Mouse (Mus musculus) hindbrain, embryonic 12.5 days (tissue): ENCODE data around the gene Gm45021. TPM values are rescaled to one million over a fixed set of nuclear protein-coding genes. Genes with fewer than 3 reads are reported as not detected.

ENCODE experiments used
- ATAC-seq: fragments of 200-750 bp; cut with Nextera tagmentation; 2 replicates; pipeline ENCODE4 v1.8.0; 2017; ENCODE audit warnings: moderate TSS enrichment; ENCODE audit not compliant: low FRiP score
- H3K27ac ChIP-seq: fragments of 300-500 bp; sonication (generic); 2 replicates; pipeline ENCODE4 v1.5.1; 2016; ENCODE audit warnings: mild to moderate bottlenecking
- H3K27me3 ChIP-seq: fragments of 300-500 bp; sonication (generic); 2 replicates; pipeline ENCODE4 v1.6.1; 2016; ENCODE audit warnings: mild to moderate bottlenecking
- H3K36me3 ChIP-seq: fragments of 300-500 bp; sonication (generic); 2 replicates; pipeline ENCODE4 v1.6.1; 2016; ENCODE audit warnings: mild to moderate bottlenecking
- H3K4me1 ChIP-seq: fragments of 300-500 bp; sonication (generic); 2 replicates; pipeline ENCODE4 v1.6.1; 2016
- H3K4me2 ChIP-seq: fragments of 300-500 bp; sonication (generic); replicated peaks from 2 replicates; pipeline ENCODE4 v1.6.1; 2016; ENCODE audit warnings: mild to moderate bottlenecking
- H3K4me3 ChIP-seq: fragments of 300-500 bp; sonication (generic); 2 replicates; pipeline ENCODE4 v1.5.1; 2016; ENCODE audit warnings: mild to moderate bottlenecking
- H3K9ac ChIP-seq: fragments of 300-500 bp; sonication (generic); 2 replicates; pipeline ENCODE4 v1.6.1; 2016; ENCODE audit warnings: mild to moderate bottlenecking, moderate library complexity
- H3K9me3 ChIP-seq: fragments of 300-500 bp; sonication (generic); replicated peaks from 2 replicates; pipeline ENCODE4 v1.6.1; 2016; ENCODE audit warnings: mild to moderate bottlenecking
- WGBS: fragments of 180-500 bp; shearing (Covaris S2); methylation state at CpG from one replicate; pipeline ENCODE4 v1.1.7; 2016; 5-methylcytosine and 5-hydroxymethylcytosine counted together
- polyA plus RNA-seq: library from polyadenylated mRNA; unstranded; fragments of >200 nt; fragmentation: Nextera tagmentation; extraction: Ambion mirVana; gene quantifications from 2 replicates; pipeline ENCODE4 v1.2.1, GENCODE M21; 2016

Gm45021 gene
- polyA plus RNA-seq, 1 experiment from 2014 or later = not detected

DNA sequence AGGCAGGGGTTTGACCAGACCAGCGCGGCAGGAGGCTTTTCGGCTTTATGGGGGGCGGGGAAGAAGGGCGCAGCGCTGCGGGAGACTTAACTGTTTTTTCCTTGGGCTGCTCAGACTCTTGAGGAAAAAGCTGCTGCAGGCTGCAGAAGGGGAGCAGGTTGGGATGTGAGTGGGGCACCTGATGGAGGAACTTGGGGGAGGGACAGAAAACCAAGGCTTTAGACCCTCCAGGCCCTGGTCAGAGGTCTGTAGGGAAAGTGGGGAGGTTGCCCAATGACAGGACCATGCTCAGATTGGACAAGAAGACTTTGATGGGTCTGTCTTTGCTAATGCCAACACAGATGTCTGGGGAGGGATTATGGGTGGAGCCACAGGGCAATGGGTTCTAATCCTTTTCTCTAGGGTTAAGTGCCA is 38.1 kb downstream of the Gm45021 start:
- H3K4me1 ChIP-seq = peaks cover 22% of the 10 kb centered on the region
- peak overlapping the region; percentile 39 for H3K4me3 ChIP-seq
- H3K9me3 ChIP-seq = no peaks in the 10 kb centered on the region
- no peaks in the 10 kb centered on the region for H3K36me3 ChIP-seq
- 8% methylated on average over 7 of the region's 7 CpGs for WGBS
- no peak for ATAC-seq
- peak overlapping the region; percentile 74 for H3K4me2 ChIP-seq
- H3K27me3 ChIP-seq = peaks cover 54% of the 10 kb centered on the region
- H3K9ac ChIP-seq = peak overlapping the region; percentile 42
- no peak overlapping the region for H3K27ac ChIP-seq

DNA sequence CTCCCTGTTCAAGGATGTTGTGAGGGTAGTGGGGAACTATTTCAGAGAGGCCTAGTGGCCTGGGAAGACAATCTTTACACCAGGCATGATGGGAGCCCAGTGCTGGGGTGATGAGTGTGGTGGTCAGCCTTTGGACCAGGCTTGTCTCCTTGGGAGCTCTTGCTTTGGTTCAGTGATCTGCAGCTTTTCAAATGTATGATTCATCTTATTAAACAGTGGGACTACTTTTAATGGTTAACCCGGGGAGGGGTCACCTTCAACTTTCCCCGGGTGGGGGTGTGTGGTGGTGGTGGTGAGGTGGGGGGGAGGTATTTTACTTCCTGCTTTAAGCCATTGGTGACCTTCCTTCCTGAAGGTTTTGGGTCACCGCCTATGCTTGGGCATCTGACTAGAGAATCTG is 39.0 kb downstream of the Gm45021 start:
- no peak overlapping the region for H3K4me2 ChIP-seq
- H3K27me3 ChIP-seq = peaks cover 54% of the 10 kb centered on the region
- no peaks in the 10 kb centered on the region for H3K9me3 ChIP-seq
- 66% methylated on average over 3 of the region's 3 CpGs for WGBS
- H3K4me3 ChIP-seq = no peak overlapping the region
- H3K27ac ChIP-seq = no peak overlapping the region
- peaks cover 22% of the 10 kb centered on the region for H3K4me1 ChIP-seq
- H3K36me3 ChIP-seq = no peaks in the 10 kb centered on the region
- H3K9ac ChIP-seq = no peak overlapping the region
- ATAC-seq = no peak

DNA sequence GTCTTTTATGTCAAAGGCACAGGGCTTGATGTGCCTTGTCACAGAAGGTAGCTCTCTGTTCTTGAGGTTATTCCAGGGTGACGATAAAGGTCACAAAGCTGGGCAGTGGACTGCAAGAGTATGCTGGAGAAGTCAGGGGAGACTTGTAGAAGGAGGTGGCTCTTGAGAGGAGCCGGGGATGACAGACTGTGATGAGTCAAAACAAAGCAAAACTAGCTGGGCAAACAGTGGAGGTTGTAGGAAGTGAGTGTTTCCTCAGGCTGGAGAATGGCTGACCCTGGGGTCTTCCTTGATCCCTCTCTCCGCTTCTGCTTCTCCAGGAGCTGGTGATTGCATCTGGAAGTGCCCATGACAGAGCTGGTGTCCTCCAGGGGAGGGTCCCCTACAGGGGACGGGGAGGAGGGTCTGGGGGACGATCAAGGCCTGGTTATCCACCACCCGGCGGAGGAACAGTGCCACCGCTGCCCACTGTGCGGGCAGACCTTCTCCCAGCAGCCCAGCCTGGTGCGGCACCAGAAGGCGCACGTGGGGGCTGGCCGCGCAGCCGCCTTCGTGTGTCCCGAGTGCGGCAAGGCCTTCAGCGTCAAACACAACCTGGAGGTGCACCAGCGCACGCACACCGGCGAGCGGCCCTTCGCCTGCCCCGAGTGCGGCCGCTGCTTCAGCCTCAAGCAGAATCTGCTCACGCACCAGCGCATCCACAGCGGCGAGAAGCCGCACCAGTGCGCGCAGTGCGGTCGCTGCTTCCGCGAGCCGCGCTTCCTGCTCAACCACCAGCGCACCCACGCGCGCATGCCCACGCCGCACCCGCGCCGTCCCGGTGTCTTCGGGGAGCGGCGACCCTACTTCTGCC is 39.6 kb downstream of the Gm45021 start:
- Histone ChIP-seq H3K4me2 (peak overlapping the region; percentile 61), H3K36me3 (no peaks in the 10 kb centered on the region), H3K9me3 (no peaks in the 10 kb centered on the region), H3K4me1 (peaks cover 22% of the 10 kb centered on the region), H3K9ac (peak overlapping the region; percentile 65), H3K27me3 (peaks cover 54% of the 10 kb centered on the region), H3K4me3 (peak overlapping the region; percentile 37), H3K27ac (0 out of 2 replicates have a peak overlapping the region, but pooled peaks have one; percentile 25)
- ATAC-seq = peak; percentile 57
- 8% methylated on average over 54 of the region's 54 CpGs for WGBS

DNA sequence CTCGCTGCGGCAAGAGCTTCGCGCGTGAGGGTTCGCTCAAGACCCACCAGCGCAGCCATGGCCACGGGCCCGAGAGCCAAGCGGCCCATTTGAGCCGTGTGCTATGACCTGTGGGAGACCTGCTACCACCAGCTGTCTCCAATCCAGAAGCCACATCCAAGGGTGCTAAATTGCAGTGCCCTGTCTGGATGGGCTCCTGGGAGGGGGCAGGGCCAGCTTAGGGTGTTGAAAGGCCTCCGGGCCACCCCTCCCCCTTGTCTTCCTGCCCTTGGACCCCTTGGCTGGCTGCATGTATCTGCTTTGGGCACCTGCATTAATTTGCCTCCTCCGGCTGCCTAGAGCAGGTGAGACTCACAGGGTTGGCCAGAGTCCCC is 40.2 kb downstream of the Gm45021 start:
- Histone ChIP-seq H3K4me3 (peak overlapping the region; percentile 37), H3K9ac (peak overlapping the region; percentile 65), H3K4me2 (peak overlapping the region; percentile 61), H3K27me3 (peaks cover 54% of the 10 kb centered on the region), H3K4me1 (peaks cover 22% of the 10 kb centered on the region), H3K36me3 (no peaks in the 10 kb centered on the region), H3K27ac (no peak overlapping the region), H3K9me3 (no peaks in the 10 kb centered on the region)
- WGBS = 29% methylated on average over 13 of the region's 13 CpGs
- ATAC-seq = peak; percentile 29

DNA sequence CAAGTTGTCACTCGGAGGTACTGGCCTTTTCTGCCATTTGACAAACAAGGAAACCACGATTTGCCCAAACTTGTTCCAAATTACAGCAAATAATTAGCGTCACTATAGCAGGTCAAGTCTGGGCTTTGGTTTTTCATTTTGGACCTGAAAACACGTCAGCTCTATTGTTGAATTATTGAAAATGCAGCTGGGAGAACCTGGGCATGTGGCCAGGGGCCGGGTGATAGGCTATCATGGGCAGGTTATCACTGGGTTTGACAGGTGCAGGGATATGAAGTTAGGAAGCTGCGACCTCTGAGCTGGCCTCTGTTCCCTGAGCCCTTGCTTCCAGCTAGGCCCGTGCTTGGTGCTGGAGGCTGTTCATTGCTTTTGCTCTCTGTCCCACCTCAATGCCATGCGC is 41.4 kb downstream of the Gm45021 start:
- peaks cover 49% of the 10 kb centered on the region for H3K27me3 ChIP-seq
- peaks cover 22% of the 10 kb centered on the region for H3K4me1 ChIP-seq
- ATAC-seq = no peak
- H3K4me2 ChIP-seq = no peak overlapping the region
- H3K9ac ChIP-seq = no peak overlapping the region
- H3K27ac ChIP-seq = no peak overlapping the region
- no peaks in the 10 kb centered on the region for H3K9me3 ChIP-seq
- 91% methylated on average over 8 of the region's 8 CpGs for WGBS
- H3K4me3 ChIP-seq = no peak overlapping the region
- no peaks in the 10 kb centered on the region for H3K36me3 ChIP-seq

DNA sequence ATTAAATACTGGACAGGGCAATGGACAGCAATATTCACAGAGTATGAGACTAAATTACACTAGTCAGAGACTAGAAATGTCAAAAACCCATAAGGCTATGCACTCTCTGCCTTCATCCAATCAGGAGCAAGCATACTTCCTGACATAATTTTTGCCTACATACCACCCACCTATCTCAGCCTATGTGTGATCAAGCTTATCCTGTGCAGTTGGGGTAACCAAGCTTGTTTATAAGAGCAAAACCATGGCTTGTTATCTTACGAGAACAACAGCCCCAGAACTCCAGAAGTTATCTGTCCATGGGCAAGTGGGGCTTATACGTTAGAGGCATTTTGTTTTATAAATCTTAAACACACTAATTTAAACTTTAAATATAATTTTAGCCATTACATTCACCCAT is 45.7 kb downstream of the Gm45021 start:
- peaks cover 8% of the 10 kb centered on the region for H3K27me3 ChIP-seq
- 91% methylated on average over 2 of the region's 2 CpGs for WGBS
- no peak for ATAC-seq
- no peaks in the 10 kb centered on the region; the same call in 1 of the 2 replicates for H3K4me1 ChIP-seq
- H3K9me3 ChIP-seq = no peaks in the 10 kb centered on the region
- H3K27ac ChIP-seq = no peak overlapping the region
- H3K4me2 ChIP-seq = no peak overlapping the region
- no peaks in the 10 kb centered on the region for H3K36me3 ChIP-seq
- H3K4me3 ChIP-seq = no peak overlapping the region
- no peak overlapping the region for H3K9ac ChIP-seq

DNA sequence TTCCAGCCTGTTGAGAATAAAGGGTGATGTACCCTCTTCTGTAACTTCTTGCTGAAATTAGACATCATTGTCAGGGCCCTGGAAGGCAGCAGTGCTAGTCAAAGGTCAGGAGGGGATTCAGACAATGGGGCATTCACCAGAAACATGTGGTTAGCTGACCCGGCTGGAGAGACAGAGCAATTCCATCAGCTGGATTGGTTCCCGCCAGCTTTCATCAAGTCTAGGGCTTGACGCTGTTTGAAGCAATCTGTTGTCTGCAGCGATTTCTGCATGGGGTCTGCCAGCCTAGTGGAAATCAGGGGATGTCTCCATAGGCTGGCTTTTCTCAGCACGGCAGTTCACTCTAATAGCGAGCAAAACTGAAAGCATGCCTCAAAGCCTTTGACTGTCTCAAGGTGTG is 47.1 kb downstream of the Gm45021 start:
- no peak for ATAC-seq
- WGBS = 30% methylated on average over 6 of the region's 6 CpGs
- H3K4me3 ChIP-seq = no peak overlapping the region

DNA sequence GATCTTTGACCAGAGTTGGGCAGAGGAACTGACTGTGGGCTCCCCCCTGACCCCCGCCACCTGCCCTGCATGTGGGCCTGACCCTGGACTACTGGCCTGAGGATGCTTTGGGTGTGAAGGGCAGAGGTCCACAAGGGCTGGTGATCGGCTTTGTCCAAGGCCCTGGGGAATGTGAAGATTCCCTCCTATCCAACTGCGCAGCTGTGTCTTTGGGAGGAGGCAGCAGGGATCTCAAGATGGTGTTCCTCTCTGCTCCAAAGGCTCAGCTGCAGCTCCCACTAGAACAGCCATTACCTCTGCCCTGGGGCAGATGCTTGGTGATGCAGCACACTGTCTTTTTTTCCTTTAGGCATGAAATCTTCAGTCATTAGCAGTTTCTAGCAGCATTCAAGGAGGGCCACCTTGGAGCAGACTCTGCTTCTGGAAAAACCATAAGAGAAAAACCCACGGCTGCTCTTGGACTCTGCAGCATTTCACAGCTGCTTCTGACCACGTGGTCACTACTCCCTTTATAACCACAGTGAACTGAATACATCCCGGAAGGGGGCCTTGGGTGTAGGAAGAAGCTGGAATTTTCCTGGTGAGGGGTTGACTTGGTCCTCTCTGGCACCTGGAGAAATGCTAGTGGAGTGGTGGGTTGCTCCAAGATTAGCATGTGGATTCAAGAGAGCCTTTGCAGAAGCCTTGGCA is 48.5 kb downstream of the Gm45021 start:
- Histone ChIP-seq H3K4me1 (no peaks in the 10 kb centered on the region; the same call in 1 of the 2 replicates), H3K27ac (no peak overlapping the region), H3K27me3 (no peaks in the 10 kb centered on the region), H3K4me2 (no peak overlapping the region), H3K36me3 (no peaks in the 10 kb centered on the region), H3K4me3 (no peak overlapping the region), H3K9ac (no peak overlapping the region), H3K9me3 (no peaks in the 10 kb centered on the region)
- WGBS = 61% methylated on average over 6 of the region's 6 CpGs
- no peak for ATAC-seq

More for the DNA sequence above, 47.1 kb downstream of the Gm45021 start:
- peaks cover 1% of the 10 kb centered on the region; the same call in 1 of the 2 replicates for H3K27me3 ChIP-seq
- no peak overlapping the region for H3K27ac ChIP-seq
- no peaks in the 10 kb centered on the region; the same call in 1 of the 2 replicates for H3K4me1 ChIP-seq
- no peak overlapping the region for H3K9ac ChIP-seq
- H3K4me2 ChIP-seq = no peak overlapping the region
- no peaks in the 10 kb centered on the region for H3K9me3 ChIP-seq
- no peaks in the 10 kb centered on the region for H3K36me3 ChIP-seq

DNA sequence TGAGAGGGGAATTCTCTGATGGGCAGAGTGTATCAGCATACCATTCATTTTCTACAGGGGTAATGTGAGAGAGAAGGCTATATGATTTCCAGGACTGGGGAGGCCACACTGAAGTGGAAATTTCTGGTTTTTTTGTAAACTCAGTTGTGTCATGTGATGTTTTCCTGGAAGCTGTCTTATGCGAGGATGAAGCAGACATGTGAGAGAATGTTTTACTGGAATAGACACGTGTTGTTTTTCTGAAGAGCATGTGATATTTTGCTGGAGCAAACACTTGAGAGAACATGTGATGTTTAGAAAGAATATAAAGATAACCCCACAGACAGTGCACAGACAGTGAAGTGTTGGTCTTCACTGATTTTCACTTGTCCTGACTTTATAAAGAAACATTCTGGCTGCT is 49.1 kb downstream of the Gm45021 start:
- WGBS = 79% methylated on average over 2 of the region's 2 CpGs
- H3K36me3 ChIP-seq = no peaks in the 10 kb centered on the region
- no peaks in the 10 kb centered on the region for H3K9me3 ChIP-seq
- H3K9ac ChIP-seq = no peak overlapping the region
- no peak overlapping the region for H3K4me3 ChIP-seq
- no peak overlapping the region for H3K27ac ChIP-seq
- ATAC-seq = no peak
- H3K4me1 ChIP-seq = no peaks in the 10 kb centered on the region; the same call in 1 of the 2 replicates
- no peaks in the 10 kb centered on the region for H3K27me3 ChIP-seq
- no peak overlapping the region for H3K4me2 ChIP-seq

DNA sequence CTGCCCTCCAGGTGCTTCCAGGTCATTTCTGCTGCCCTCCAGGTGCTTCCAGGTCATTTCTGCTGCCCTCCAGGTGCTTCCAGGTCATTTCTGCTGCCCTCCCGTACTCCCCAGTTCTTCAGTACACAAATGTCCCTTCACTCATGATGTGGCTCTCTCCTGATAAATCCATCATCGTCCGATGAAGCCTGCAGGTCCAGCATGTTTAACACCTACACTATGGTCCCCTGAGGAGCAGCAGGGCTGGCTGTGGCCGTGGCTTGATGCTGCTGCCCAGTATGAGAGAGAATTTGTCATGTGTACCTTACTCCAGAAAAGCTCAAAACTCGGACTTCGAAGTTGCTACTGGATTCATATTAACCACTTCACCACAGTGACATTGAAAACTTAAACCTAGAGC is 52.0 kb downstream of the Gm45021 start:
- H3K4me1 ChIP-seq = no peaks in the 10 kb centered on the region; the same call in 1 of the 2 replicates
- H3K9ac ChIP-seq = no peak overlapping the region
- no peak for ATAC-seq
- H3K9me3 ChIP-seq = no peaks in the 10 kb centered on the region
- H3K4me3 ChIP-seq = no peak overlapping the region
- no peak overlapping the region for H3K4me2 ChIP-seq
- WGBS = 74% methylated on average over 6 of the region's 6 CpGs
- H3K27ac ChIP-seq = no peak overlapping the region
- no peaks in the 10 kb centered on the region for H3K36me3 ChIP-seq
- no peaks in the 10 kb centered on the region for H3K27me3 ChIP-seq

DNA sequence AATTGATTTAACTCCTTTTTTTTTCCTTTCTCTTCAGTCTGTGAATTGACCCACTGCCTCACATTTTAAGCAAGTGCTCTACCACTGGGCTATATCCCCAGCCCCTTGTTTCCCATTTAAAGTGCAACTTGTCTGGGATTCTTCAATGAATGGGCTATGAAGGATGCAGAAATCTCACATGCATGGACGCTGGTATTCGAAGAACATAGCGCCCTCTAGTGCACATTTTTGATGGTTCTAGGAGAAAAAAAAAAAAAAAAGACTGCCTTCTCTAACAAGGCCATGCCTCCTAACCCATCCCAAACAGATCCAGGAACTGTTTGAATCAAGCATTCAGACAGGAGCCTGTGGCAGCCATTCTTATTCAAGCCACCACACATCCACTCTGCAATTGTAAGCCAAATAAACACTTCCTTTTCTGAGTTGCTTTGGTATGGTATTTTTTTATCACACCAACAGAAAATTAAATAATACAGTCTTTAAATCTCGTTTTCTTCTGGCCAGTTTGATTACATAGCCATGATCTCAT is 53.4 kb downstream of the Gm45021 start:
- Histone ChIP-seq H3K27ac (no peak overlapping the region), H3K4me1 (no peaks in the 10 kb centered on the region; the same call in 1 of the 2 replicates), H3K4me2 (no peak overlapping the region), H3K36me3 (no peaks in the 10 kb centered on the region), H3K4me3 (no peak overlapping the region), H3K27me3 (no peaks in the 10 kb centered on the region), H3K9ac (no peak overlapping the region), H3K9me3 (no peaks in the 10 kb centered on the region)
- WGBS = 24% methylated on average over 4 of the region's 4 CpGs
- 0 out of 2 replicates have a peak, but pooled peaks have one; percentile 16 for ATAC-seq

DNA sequence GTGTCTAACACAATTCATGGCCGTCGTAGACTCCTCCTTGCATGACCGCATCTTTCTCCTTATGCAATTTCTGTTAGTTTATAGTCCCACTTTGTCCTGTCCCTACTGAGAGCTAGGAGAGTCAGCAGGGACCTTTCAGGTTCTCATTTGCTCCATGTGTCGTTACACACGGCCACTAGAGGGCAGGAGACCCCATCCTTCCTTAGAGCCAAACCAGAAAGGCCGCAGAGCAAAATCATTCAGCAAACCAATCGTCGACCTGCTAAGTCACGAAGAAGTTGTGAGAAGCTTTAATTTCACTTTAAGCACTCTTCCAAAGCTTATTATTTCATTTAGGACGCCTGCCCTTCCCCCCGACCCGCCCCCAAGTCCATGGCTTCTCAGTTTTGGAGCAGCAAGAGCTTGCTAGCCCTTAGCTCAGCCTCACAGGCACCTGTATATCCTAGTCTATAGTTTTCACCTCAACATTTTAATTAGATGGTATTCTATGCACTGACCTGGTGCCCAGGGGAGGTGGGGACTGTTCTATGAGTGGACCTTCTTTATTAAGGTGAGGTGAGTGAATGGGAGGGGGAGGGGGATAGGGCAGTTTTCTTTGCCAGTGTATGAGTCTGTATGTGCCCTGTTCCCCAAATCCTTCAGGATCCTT is 56.4 kb downstream of the Gm45021 start:
- Histone ChIP-seq H3K36me3 (no peaks in the 10 kb centered on the region), H3K27me3 (no peaks in the 10 kb centered on the region), H3K27ac (no peak overlapping the region), H3K4me2 (no peak overlapping the region), H3K9me3 (no peaks in the 10 kb centered on the region), H3K9ac (no peak overlapping the region), H3K4me3 (no peak overlapping the region), H3K4me1 (no peaks in the 10 kb centered on the region)
- ATAC-seq = no peak
- WGBS = 13% methylated on average over 12 of the region's 12 CpGs
